Mouse (Mus musculus) hindbrain, embryonic 11.5 days (tissue): ENCODE results near the gene Rassf7. TPM values are rescaled to one million over a fixed set of nuclear protein-coding genes. Genes with fewer than 3 reads are reported as not detected.

ENCODE experiments used
- microRNA counts: library from miRNA; unstranded; fragments of <30 nt; microRNA quantifications from one replicate; lab custom pipeline; 2015
- polyA plus RNA-seq: library from polyadenylated mRNA; unstranded; fragments of >200 nt; fragmentation: Nextera tagmentation; extraction: Ambion mirVana; gene quantifications from 2 replicates; pipeline ENCODE4 v1.2.1, GENCODE M21; 2014

Rassf7 gene
- polyA plus RNA-seq, 1 experiment from 2014 or later: 37.8 TPM

MicroRNAs within 50 kb of the gene (microRNA counts, 519-probe panel; counts per million panel counts)
- 4,696 counts per million, percentile 56 among the panel's probes with 10 or more counts for microRNA mmu-miR-210 (lab: Ali Mortazavi, UCI)

Other genes starting within 250 kb of the Rassf7 start
- gene Ifitm1, start 248.6 kb upstream of the Rassf7 start, polyA plus RNA-seq: 6.9 and 7.8 TPM in 2 replicates
- 18.6 and 20.6 TPM in 2 replicates for gene Ifitm3, start 205.1 kb upstream of the Rassf7 start, polyA plus RNA-seq
- gene Ifitm6, start 197.9 kb upstream of the Rassf7 start, polyA plus RNA-seq: 0.24 TPM in 1 of 2 replicates, not detected in the other
- not detected in 2 replicates for gene Gm17387, start 186.7 kb upstream of the Rassf7 start, polyA plus RNA-seq
- gene B4galnt4, start 154.8 kb upstream of the Rassf7 start, polyA plus RNA-seq: 15.1 and 18.1 TPM in 2 replicates
- 2.0 and 2.6 TPM in 2 replicates for gene Pkp3, start 137.6 kb upstream of the Rassf7 start, polyA plus RNA-seq
- gene Sigirr, start 115.3 kb upstream of the Rassf7 start, polyA plus RNA-seq: 1.0 and 2.1 TPM in 2 replicates
- 0.48 and 0.70 TPM in 2 replicates for gene Ano9, start 98.1 kb upstream of the Rassf7 start, polyA plus RNA-seq
- 65.2 and 73.5 TPM in 2 replicates for gene Ptdss2, start 93.5 kb upstream of the Rassf7 start, polyA plus RNA-seq
- 59.6 and 64.4 TPM in 2 replicates for gene Rnh1, start 43.0 kb upstream of the Rassf7 start, polyA plus RNA-seq
- 98.0 and 99.6 TPM in 2 replicates for gene Hras, start 21.9 kb upstream of the Rassf7 start, polyA plus RNA-seq
- 6.2 and 7.8 TPM in 2 replicates for gene Lrrc56, start 21.7 kb upstream of the Rassf7 start, polyA plus RNA-seq
- gene Lmntd2, start 1.8 kb upstream of the Rassf7 start, polyA plus RNA-seq: 2.3 and 3.3 TPM in 2 replicates
- gene Phrf1, start 12.9 kb downstream of the Rassf7 start, polyA plus RNA-seq: 67.1 and 78.6 TPM in 2 replicates
- 0.77 and 1.1 TPM in 2 replicates for gene Irf7, start 50.6 kb downstream of the Rassf7 start, polyA plus RNA-seq
- gene Cdhr5, start 60.9 kb downstream of the Rassf7 start, polyA plus RNA-seq: not detected in 2 replicates
- gene Sct, start 63.3 kb downstream of the Rassf7 start, polyA plus RNA-seq: 4.8 and 5.1 TPM in 2 replicates
- 0.25 and 0.33 TPM in 2 replicates for gene Drd4, start 76.1 kb downstream of the Rassf7 start, polyA plus RNA-seq
- 70.0 and 75.9 TPM in 2 replicates for gene Deaf1, start 111.8 kb downstream of the Rassf7 start, polyA plus RNA-seq
- 29.7 and 31.9 TPM in 2 replicates for gene Tmem80, start 111.9 kb downstream of the Rassf7 start, polyA plus RNA-seq
- gene Eps8l2, start 123.0 kb downstream of the Rassf7 start, polyA plus RNA-seq: 2.1 and 2.6 TPM in 2 replicates
- 389 and 395 TPM in 2 replicates for gene Taldo1, start 176.3 kb downstream of the Rassf7 start, polyA plus RNA-seq
- 43.3 and 48.1 TPM in 2 replicates for gene Gatd1, start 198.3 kb downstream of the Rassf7 start, polyA plus RNA-seq
- gene Cend1, start 213.6 kb downstream of the Rassf7 start, polyA plus RNA-seq: 6.8 and 7.2 TPM in 2 replicates
- 33.9 and 36.6 TPM in 2 replicates for gene Slc25a22, start 222.0 kb downstream of the Rassf7 start, polyA plus RNA-seq
- 8.3 and 8.6 TPM in 2 replicates for gene Pidd1, start 228.2 kb downstream of the Rassf7 start, polyA plus RNA-seq
- 870 and 939 TPM in 2 replicates for gene Rplp2, start 231.5 kb downstream of the Rassf7 start, polyA plus RNA-seq
- gene Pnpla2, start 239.3 kb downstream of the Rassf7 start, polyA plus RNA-seq: 13.7 and 14.2 TPM in 2 replicates
- 4.4 and 4.5 TPM in 2 replicates for gene Cracr2b, start 245.2 kb downstream of the Rassf7 start, polyA plus RNA-seq